Mouse (Mus musculus) ES-E14 (cell line): Measurements from ENCODE around the gene Uvrag.

Experiments used
- HCFC1 ChIP-seq: IDR thresholded peaks from 2 replicates; pipeline ENCODE4 v1.6.1; 2012; ENCODE audit warnings: low read length, inconsistent platforms, borderline replicate concordance; ENCODE audit not compliant: insufficient read depth
- MAFK ChIP-seq: IDR thresholded peaks from 2 replicates; pipeline ENCODE4 v1.6.1; 2014; ENCODE audit warnings: mild to moderate bottlenecking, low read depth, low read length, inconsistent platforms; ENCODE audit not compliant: insufficient read depth

DNA sequence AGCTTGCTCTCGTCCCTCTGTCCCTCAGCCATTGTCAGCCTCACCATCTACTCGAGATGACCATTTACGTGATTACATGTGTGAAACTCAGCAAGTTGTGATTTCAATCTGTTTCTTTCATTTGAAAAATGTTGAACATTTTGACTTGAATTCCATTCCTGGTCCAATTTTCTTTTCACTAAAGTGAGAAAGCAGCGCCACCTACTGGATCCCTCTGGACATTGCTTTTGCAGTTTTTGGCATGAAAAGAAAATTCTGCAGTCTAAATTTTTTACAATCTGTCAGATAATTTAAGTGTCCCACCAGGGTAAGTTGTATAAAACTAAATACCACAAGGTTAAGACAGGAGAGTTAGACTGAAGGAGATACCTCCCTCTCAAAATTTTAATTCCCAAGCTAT is 61.4 kb downstream of the Uvrag start:
- no peak for TF ChIP-seq MAFK
- TF ChIP-seq HCFC1, result no peak
